Mouse (Mus musculus) testis, adult 2 months (tissue): ENCODE measurements at regions not wholly inside any gene's neighbourhood (a gene's known extent, or its start where the extent isn't known, plus 50 kb on each side); places are given as distances from the start of the nearest gene placed in this dataset.

Source experiments
- H3K27ac ChIP-seq: fragments of 200-500 bp; 2 replicates; pipeline ENCODE4 v1.5.1; 2012; ENCODE audit warnings: low read depth, low read length; ENCODE audit not compliant: control insufficient read depth, insufficient read depth
- H3K27me3 ChIP-seq: fragments of 200-500 bp; 2 replicates; pipeline ENCODE4 v1.6.1; 2012; ENCODE audit warnings: mild to moderate bottlenecking, low read length, moderate library complexity; ENCODE audit not compliant: control insufficient read depth, insufficient read depth
- H3K36me3 ChIP-seq: fragments of 200-500 bp; 2 replicates; pipeline ENCODE4 v1.6.1; 2012; ENCODE audit warnings: mild to moderate bottlenecking, low read length; ENCODE audit not compliant: control insufficient read depth, insufficient read depth
- H3K4me1 ChIP-seq: fragments of 200-500 bp; 2 replicates; pipeline ENCODE4 v1.6.1; 2012; ENCODE audit warnings: low read length; ENCODE audit not compliant: control insufficient read depth, insufficient read depth
- H3K4me3 ChIP-seq: fragments of 200-500 bp; 2 replicates; pipeline ENCODE4 v1.5.1; 2012; ENCODE audit warnings: low read depth, mild to moderate bottlenecking, low read length, moderate library complexity, mixed read lengths; ENCODE audit not compliant: control insufficient read depth
- CTCF ChIP-seq: fragments of 200-500 bp; IDR thresholded peaks from 2 replicates; pipeline ENCODE4 v1.5.1; 2012; ENCODE audit warnings: low read depth, mild to moderate bottlenecking, inconsistent platforms, low read length, moderate library complexity; ENCODE audit not compliant: control insufficient read depth, insufficient read depth, insufficient replicate concordance
- POLR2A ChIP-seq: fragments of 200-500 bp; IDR thresholded peaks from 2 replicates; pipeline ENCODE4 v1.6.1; 2012; ENCODE audit warnings: low read depth, mild to moderate bottlenecking, inconsistent platforms, low read length, moderate library complexity; ENCODE audit not compliant: control insufficient read depth

GRCm38 (mm10) chr10:114857166-114857565 is 55.1 kb upstream of the Trhde start:
- Histone ChIP-seq H3K36me3 (no peaks in the 10 kb centered on the region), H3K27me3 (no peaks in the 10 kb centered on the region), H3K4me3 (no peak overlapping the region), H3K4me1 (no peaks in the 10 kb centered on the region), H3K27ac (no peak overlapping the region)
- TF ChIP-seq POLR2A = no peak

DNA sequence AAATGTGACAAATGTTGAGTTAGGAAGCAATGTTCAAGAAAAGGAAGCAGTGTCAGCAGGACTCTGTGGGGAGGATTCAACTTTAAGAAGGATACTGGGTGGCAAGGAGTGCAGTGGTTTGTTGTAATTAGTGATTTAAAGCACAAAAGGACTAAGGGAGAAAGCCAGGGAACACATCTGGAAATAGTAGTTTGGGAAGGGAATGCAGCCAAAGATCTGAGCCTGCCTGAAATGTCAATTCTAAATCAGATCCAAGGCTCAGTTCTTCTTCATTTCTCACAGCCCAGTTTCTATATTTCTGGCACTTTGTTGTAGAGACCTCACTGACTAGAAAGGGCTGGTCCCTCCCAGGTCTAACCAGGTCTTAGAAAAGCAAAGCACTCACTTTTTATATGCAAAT is 50.6 kb upstream of the Trhde start:
- TF ChIP-seq POLR2A = no peak
- no peak for TF ChIP-seq CTCF
- Histone ChIP-seq H3K4me3 (no peak overlapping the region), H3K27me3 (no peaks in the 10 kb centered on the region), H3K27ac (no peak overlapping the region), H3K4me1 (no peaks in the 10 kb centered on the region), H3K36me3 (no peaks in the 10 kb centered on the region)
